Mouse (Mus musculus) cerebellum, postnatal 36 days (tissue): ENCODE results near the gene Sf3b5.

Experiments used
- DNase-seq, 2 experiments: peaks; one replicate each; pipeline ENCODE4 v3.0.0; 2021 to 2022; ENCODE audit warnings: mixed read lengths in 2 of 2

Sf3b5 gene

DNA sequence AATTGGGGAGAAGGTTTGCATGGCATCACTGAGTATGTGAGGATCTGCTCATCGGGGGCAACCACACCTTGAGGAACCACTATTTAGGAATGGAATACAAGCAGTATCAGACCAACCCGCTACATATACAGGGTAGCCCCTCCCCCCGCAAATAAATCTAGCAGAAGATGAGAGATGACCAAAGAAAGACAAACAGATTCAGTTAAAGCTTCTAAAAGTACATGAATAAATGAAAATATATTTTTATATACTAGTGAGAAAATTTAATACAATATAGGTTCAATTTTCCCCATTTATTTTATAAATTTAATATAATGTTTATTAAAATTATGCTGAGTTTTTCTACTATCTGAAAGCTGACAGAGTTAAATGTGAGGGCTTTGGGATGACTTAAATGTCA is at the start of gene Sf3b5:
TSS of gene Sf3b5 (plus strand) at position 301 of the 400 bp plus-strand sequence.
- no peak for DNase-seq

DNA sequence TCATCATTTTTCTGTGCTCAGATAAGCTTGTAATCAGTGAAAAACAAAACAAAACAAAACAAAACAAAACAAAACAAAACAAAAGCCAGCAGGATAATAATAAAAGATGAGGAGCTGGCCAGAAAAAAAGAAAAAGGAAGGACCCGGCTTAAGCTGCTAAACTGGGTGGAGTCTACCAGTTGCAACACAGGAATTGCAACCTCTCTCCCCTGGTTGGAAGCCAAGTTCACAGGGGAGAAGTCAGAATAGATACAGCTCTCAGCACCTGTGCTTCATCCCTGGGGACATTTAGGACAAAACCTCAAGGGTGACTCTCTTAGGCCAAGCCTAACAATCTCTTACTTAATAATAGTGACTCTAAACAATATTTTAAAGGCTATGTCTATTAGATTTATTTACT is 49.3 kb upstream of the Sf3b5 start:
- DNase-seq: no peak

DNA sequence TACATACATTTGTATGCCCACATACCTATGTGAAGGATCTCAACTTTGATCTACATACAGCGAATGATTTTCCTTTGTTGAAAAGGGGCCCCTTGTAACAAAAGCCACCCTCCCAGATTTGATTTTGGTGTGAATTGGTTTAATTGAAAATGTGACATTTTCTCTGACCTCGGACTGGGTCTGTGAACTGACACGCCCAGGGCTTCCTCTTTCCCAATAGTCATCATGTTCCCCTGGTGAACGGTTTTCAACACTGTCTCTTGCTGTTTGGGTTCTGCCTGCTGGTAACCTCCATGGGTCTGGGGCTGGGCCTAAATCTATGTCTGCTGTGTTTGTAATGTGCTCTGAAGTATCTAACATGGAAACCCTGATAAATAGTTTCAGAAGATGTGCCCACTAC is 47.9 kb upstream of the Sf3b5 start:
- DNase-seq: no peak

GRCm38 (mm10) chr10:12961546-12961945 is 43.6 kb upstream of the Sf3b5 start:
- no peak for DNase-seq

DNA sequence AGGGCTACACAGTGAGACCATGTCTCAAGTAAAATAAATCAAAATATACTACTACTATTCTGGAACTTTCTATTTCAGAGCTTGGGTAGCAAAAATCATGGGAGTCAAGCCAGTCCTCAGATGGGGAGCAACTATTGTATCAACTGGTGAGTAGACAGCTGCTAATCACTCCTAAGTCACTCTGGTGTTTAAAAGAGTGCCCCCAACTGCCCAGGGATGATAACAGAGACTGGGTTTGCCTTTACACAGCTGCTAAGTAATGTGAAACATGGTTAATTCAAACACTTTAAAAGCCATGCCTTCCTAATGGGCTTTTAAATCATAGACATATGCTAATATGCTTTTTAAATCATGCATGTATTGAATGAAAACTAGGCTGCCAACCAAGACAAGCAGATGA is 42.9 kb upstream of the Sf3b5 start:
- no peak for DNase-seq

- peak in 1 of 2 experiments; percentile 8 for DNase-seq
These were observed 41.6 kb upstream of the Sf3b5 start for GRCm38 (mm10) chr10:12963362-12964147.

- peak; percentile 9 to 11 for DNase-seq
These were observed 40.7 kb upstream of the Sf3b5 start, which contains the start of gene Stx11 for GRCm38 (mm10) chr10:12964151-12965075. Stx11 (minus strand) TSS chr10:12964298.

DNA sequence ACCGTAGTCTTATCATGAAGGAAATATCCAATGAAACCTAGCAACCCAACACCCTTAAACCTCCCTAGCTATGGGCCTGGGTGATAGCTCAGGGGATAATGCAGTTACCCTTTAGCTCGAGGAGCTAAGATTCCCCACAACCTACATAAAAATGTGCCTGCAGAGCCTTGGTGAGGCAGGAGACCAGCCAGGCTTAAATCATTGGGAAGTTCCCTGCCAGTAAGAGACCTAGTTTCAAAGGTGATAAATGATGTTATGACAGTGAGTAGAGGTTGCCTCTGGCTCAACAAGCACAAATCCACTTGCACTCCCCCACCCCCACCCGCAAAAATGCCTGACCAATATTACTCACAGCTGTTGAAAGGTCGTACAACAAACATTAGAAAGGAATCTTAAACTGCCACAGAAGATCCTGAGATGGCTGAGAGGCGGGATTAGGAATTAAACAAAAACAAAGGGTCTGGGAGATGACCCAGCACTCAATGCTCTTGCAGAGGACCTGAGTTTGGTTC is 39.4 kb upstream of the Sf3b5 start:
- DNase-seq: no peak

DNA sequence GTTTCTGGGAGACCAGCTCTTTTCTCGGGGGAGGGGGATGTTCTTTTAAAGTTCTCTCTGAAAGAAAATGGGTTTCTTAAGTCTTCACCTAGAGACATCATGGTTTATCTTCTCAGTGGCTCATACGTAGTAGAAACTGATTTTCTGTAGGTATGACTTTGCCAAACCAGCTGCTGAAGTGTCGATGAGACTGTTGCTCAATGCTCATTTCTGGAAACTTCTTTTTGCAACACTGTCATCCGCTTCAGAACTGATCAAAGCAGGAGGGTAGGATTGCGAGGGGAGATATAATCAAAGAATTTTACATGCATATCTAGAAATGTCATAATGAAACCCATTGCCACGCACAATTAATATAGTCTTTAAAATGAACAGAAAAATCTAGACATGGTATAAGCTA is 30.6 kb upstream of the Sf3b5 start:
- no peak for DNase-seq

DNA sequence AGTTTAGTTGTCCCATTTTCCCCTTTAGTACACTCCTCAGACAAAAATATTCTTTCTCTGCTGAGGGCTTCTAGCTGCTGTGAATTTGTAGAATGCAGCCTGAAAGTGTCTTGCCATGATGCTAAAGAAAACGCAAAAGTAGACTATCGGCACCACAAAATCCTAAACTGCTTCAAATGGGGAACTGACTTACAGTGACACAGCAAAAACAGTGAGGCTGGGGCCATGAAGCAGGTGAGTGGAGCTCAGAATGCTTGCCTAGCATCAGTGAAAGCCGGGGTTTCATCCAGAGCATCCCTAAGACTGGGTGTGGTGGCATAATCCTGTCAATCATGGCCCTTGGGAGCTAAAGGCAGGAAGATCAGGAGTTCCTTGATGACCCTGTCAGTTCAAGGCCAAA is 29.7 kb upstream of the Sf3b5 start:
- DNase-seq: no peak

GRCm38 (mm10) chr10:12975957-12976356 is 29.2 kb upstream of the Sf3b5 start:
- no peak for DNase-seq

DNA sequence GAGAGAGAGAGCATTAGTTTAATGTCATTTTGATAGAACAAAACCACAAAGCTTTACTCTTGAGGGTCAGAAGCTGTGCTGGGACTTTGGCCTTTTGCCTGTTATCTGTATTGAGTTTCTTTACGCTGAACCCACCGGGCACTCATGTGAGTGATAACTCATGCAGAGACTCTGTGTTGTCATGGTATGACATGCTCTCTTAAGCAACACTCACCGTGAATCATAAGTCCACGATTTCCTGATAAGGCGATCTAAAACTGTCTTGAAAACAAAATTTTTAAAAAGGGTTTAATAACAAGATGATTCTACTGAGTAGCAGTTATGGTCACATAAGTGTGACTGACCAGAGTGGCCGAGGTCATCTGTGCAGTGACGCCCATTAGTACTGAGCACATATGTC is 28.6 kb upstream of the Sf3b5 start:
- DNase-seq: no peak

GRCm38 (mm10) chr10:12977787-12978212 is 27.3 kb upstream of the Sf3b5 start:
- DNase-seq: no peak

- no peak for DNase-seq
These were observed 24.1 kb upstream of the Sf3b5 start for GRCm38 (mm10) chr10:12981071-12981470.

DNA sequence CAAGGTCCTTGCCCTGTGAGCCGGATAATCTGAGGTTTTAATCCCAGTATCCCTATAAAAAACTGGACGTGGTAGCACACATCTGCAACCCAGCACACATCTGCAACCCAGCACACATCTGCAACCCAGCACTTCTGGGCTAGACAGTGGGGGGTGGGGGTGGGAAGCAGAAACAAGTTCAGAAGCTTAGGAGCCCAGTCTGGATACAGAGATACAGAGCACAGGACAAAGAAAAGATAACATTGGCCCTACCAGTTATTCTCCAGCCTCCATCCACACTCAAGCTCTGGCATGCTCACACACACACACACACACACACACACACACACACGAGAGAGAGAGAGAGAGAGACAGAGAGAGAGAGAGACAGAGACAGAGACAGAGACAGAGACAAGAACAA is 21.6 kb upstream of the Sf3b5 start:
- DNase-seq: no peak

DNA sequence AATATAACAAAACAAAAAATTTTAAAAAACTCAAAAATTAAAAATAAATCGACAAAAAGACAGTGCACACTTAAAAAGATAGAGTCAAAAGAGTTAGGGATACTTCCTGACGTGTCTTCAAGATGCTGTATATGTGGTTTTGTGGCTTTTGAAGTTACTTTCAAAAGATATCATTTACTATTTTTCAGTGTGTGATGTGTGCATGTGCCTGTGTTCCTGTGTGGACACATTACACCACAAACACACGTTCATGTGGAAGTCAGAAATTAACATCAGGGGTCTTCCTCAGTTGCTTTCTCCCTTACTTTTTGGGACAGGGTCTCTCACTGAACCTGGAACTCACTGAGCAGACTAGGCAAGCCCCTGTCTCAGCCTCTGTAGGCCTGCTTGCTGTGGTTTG is 20.1 kb upstream of the Sf3b5 start:
- no peak for DNase-seq

- no peak for DNase-seq
These were observed 18.7 kb upstream of the Sf3b5 start for GRCm38 (mm10) chr10:12986485-12986884.

DNA sequence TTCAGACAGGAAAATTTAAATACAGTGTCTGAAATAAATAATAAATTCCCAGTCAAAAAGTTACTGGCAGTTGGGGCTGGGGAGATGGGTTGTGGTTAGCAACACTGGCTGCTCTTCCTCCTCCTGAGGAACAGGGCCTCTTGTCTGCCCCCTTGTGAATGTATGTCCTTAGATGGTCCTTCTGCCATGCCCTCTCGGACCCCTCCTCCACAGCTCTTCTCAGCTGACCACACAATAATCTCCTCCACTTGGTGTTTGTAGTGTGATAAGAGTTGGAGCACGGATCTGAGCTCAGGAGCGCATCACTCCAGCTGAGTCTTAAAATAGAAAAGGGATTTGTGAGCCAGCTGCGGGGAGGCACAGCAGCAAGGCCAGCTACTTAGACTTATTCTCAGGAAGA is 18.2 kb upstream of the Sf3b5 start:
- DNase-seq: no peak

- DNase-seq: no peak
These were observed 13.2 kb upstream of the Sf3b5 start for GRCm38 (mm10) chr10:12991953-12992352.

- DNase-seq: no peak
These were observed 11.6 kb upstream of the Sf3b5 start for GRCm38 (mm10) chr10:12993411-12994039.

- peak; percentile 81 to 88 for DNase-seq
These were observed 8.2 kb upstream of the Sf3b5 start for GRCm38 (mm10) chr10:12996736-12997477.
